Mouse (Mus musculus): ENCODE data around the gene Usf2.

DNA sequence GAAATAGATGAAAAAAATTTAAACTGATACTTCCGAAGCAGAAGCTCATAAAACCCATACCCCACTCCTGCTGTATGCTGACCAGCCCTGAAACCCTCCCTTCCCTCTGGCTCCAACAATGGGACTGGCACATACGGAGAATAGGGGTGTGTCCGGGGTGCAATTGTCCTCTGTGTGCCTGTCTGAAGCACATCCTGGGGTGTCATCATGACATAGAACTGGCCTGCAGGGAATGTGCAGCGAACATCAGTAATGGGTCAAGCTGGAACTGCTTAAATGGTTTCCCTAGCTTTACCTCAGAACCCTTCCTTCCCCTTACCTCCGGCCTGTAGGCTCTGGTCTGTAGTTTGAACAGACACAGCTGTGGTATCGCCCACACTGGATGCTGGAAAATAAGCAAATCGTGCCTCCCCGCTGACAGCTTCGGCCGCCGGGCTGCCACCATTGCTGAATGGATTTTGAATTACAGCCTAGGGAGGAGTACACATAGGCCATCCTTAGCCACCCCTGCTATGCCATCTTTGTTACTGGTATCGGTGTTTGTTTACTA lies 1.6 kb downstream of the Usf2 start:
- TF ChIP-seq POLR2A (IDR thresholded peaks at IDR 0.05; ENCODE audit: control insufficient read depth, extremely low read depth, insufficient read depth, low read length, poor library complexity) (no peak), CTCF (IDR thresholded peaks at IDR 0.05; ENCODE audit: borderline replicate concordance, control insufficient read depth, extremely low read depth, insufficient read depth, low read length, poor library complexity) (no peak)

Measured in thymus, adult 2 months (tissue).